Mouse (Mus musculus): ENCODE results near the gene Sesn2.

DNA sequence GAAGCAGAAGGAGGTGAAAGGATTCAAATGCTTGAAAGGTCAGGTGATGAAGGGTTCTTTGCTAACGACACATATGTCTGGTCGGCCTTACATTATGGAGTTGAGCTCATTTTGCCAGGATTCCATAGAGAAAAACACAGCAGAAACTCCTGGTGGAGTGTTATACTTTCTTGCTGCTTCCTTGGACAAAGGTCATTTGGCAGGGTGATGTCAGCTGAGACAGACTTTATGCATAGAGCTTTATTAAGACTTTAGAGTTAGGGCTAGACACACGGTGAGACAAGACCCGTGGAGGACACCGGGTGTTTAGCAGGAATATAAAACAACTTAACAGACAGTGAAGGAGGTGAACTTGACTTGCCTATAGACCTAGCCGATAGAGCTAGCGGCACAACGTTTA, 32.5 kb downstream of the Sesn2 start:
- no peak for TF ChIP-seq POLR2A (IDR thresholded peaks at IDR 0.05; ENCODE audit: insufficient read depth, low read length)
- no peak for TF ChIP-seq EP300 (IDR thresholded peaks at IDR 0.05; ENCODE audit: insufficient read depth, low read depth, low read length)
- TF ChIP-seq CTCF (IDR thresholded peaks at IDR 0.05; ENCODE audit: low read depth, low read length) = no peak
